Mouse (Mus musculus) kidney, postnatal 0 days (tissue): ENCODE data around the gene Tdg. TPM values are rescaled to one million over a fixed set of nuclear protein-coding genes. Genes with fewer than 3 reads are reported as not detected.

Source experiments
- ATAC-seq: fragments of 200-750 bp; cut with Nextera tagmentation; replicated peaks from 2 replicates; pipeline ENCODE4 v1.8.0; 2017; ENCODE audit warnings: low read depth, moderate number of reproducible peaks, moderate TSS enrichment, moderate library complexity; ENCODE audit not compliant: low FRiP score
- DNase-seq: peaks from one replicate; pipeline ENCODE4 v3.0.0-alpha.2; 2016; ENCODE audit warnings: low spot score
- H3K27ac ChIP-seq: fragments of 300-500 bp; sonication (generic); 2 replicates; pipeline ENCODE4 v1.5.1; 2014; ENCODE audit warnings: mild to moderate bottlenecking
- H3K27me3 ChIP-seq: fragments of 300-500 bp; sonication (generic); 2 replicates; pipeline ENCODE4 v1.6.1; 2014; ENCODE audit warnings: low read length, mixed read lengths; ENCODE audit not compliant: insufficient read depth
- H3K36me3 ChIP-seq: fragments of 300-500 bp; sonication (generic); 2 replicates; pipeline ENCODE4 v1.6.1; 2014; ENCODE audit warnings: low read length, mixed read lengths; ENCODE audit not compliant: insufficient read depth
- H3K4me1 ChIP-seq: fragments of 300-500 bp; sonication (generic); replicated peaks from 2 replicates; pipeline ENCODE4 v1.6.1; 2014; ENCODE audit warnings: antibody characterized with exemption, low read length, mixed read lengths; ENCODE audit not compliant: insufficient read depth
- H3K4me2 ChIP-seq: fragments of 300-500 bp; sonication (generic); 2 replicates; pipeline ENCODE4 v1.6.1; 2014; ENCODE audit warnings: mild to moderate bottlenecking, low read length, moderate library complexity, mixed read lengths
- H3K4me3 ChIP-seq: fragments of 300-500 bp; sonication (generic); replicated peaks from 2 replicates; pipeline ENCODE4 v1.5.1; 2014; ENCODE audit warnings: low read depth, low read length
- H3K9ac ChIP-seq: fragments of 300-500 bp; sonication (generic); 2 replicates; pipeline ENCODE4 v1.6.1; 2014; ENCODE audit warnings: low read depth, low read length
- H3K9me3 ChIP-seq: fragments of 300-500 bp; sonication (generic); replicated peaks from 2 replicates; pipeline ENCODE4 v1.6.1; 2016; ENCODE audit warnings: low read length, inconsistent platforms, mixed read lengths
- CTCF ChIP-seq: IDR thresholded peaks from 2 replicates; pipeline ENCODE4 v1.5.1; 2016; ENCODE audit warnings: antibody characterized with exemption, low read depth, mild to moderate bottlenecking, moderate library complexity
- WGBS: fragments of 180-500 bp; shearing (Covaris S2); extraction: QIAGEN DNeasy Blood & Tissue Kit; methylation state at CpG from one replicate; pipeline ENCODE4 v1.1.7; 2014; 5-methylcytosine and 5-hydroxymethylcytosine counted together
- polyA plus RNA-seq: library from polyadenylated mRNA; unstranded; fragments of >200 nt; fragmentation: Nextera tagmentation; extraction: Ambion mirVana; gene quantifications from 2 replicates; pipeline ENCODE4 v1.2.1, GENCODE M21; 2015

The Tdg gene
- polyA plus RNA-seq, 1 experiment from 2014 or later = 94.4 TPM

- no peak for TF ChIP-seq CTCF
- H3K4me1 ChIP-seq = no peaks in the 10 kb centered on the region
- no peaks in the 10 kb centered on the region for H3K9me3 ChIP-seq
- H3K4me2 ChIP-seq = no peak overlapping the region
- H3K27me3 ChIP-seq = no peaks in the 10 kb centered on the region
- ATAC-seq (no peak), DNase-seq (no peak)
- WGBS = 87% methylated on average over 8 of the region's 8 CpGs
- H3K36me3 ChIP-seq = peaks cover 48% of the 10 kb centered on the region
- H3K27ac ChIP-seq = no peak overlapping the region
- H3K9ac ChIP-seq = no peak overlapping the region
- H3K4me3 ChIP-seq = no peak overlapping the region
Measured at GRCm38 (mm10) chr10:82639032-82639698, 9.5 kb downstream of the Tdg start.

- no peak for ATAC-seq
- Histone ChIP-seq H3K27ac (no peak overlapping the region), H3K4me1 (no peaks in the 10 kb centered on the region), H3K4me2 (no peak overlapping the region), H3K9me3 (no peaks in the 10 kb centered on the region), H3K36me3 (peaks cover 68% of the 10 kb centered on the region), H3K27me3 (no peaks in the 10 kb centered on the region), H3K9ac (no peak overlapping the region), H3K4me3 (no peak overlapping the region)
- DNase-seq = no peak
- TF ChIP-seq CTCF = no peak
- WGBS = 94% methylated on average over 7 of the region's 9 CpGs
Measured at GRCm38 (mm10) chr10:82641481-82641880, 11.9 kb downstream of the Tdg start.

- Histone ChIP-seq H3K4me2 (no peak overlapping the region), H3K27me3 (no peaks in the 10 kb centered on the region)
Measured at GRCm38 (mm10) chr10:82646083-82646482, 16.5 kb downstream of the Tdg start.

GRCm38 (mm10) chr10:82647205-82647811, 17.7 kb downstream of the Tdg start:
- Histone ChIP-seq H3K4me3 (no peak overlapping the region), H3K36me3 (peaks cover 41% of the 10 kb centered on the region; the same call in 1 of the 2 replicates), H3K9ac (no peak overlapping the region), H3K27me3 (no peaks in the 10 kb centered on the region), H3K4me1 (no peaks in the 10 kb centered on the region), H3K4me2 (no peak overlapping the region), H3K9me3 (no peaks in the 10 kb centered on the region), H3K27ac (no peak overlapping the region)
- no peak for DNase-seq
- 71% methylated on average over 17 of the region's 17 CpGs for WGBS
- no peak for ATAC-seq
- TF ChIP-seq CTCF = no peak

More at GRCm38 (mm10) chr10:82646083-82646482, 16.5 kb downstream of the Tdg start:
- H3K27ac ChIP-seq = no peak overlapping the region
- DNase-seq (no peak), ATAC-seq (no peak)
- H3K4me1 ChIP-seq = no peaks in the 10 kb centered on the region
- no peaks in the 10 kb centered on the region for H3K9me3 ChIP-seq
- H3K9ac ChIP-seq = no peak overlapping the region
- no peak overlapping the region for H3K4me3 ChIP-seq
- TF ChIP-seq CTCF = no peak
- H3K36me3 ChIP-seq = peaks cover 49% of the 10 kb centered on the region
- WGBS = 93% methylated on average over 8 of the region's 8 CpGs

- Histone ChIP-seq H3K4me3 (no peak overlapping the region), H3K36me3 (peaks cover 12% of the 10 kb centered on the region; the same call in 1 of the 2 replicates), H3K9me3 (no peaks in the 10 kb centered on the region), H3K4me2 (no peak overlapping the region), H3K9ac (no peak overlapping the region), H3K27ac (no peak overlapping the region), H3K27me3 (no peaks in the 10 kb centered on the region), H3K4me1 (no peaks in the 10 kb centered on the region)
- ATAC-seq (no peak), DNase-seq (no peak)
- 80% methylated on average over 5 of the region's 5 CpGs for WGBS
- TF ChIP-seq CTCF = no peak
Measured at GRCm38 (mm10) chr10:82651221-82651620, 21.6 kb downstream of the Tdg start.

- no peak overlapping the region for H3K4me3 ChIP-seq
- DNase-seq (no peak), ATAC-seq (0 out of 2 replicates have a peak, but pooled peaks have one; percentile 29)
- H3K4me1 ChIP-seq = no peaks in the 10 kb centered on the region
- H3K36me3 ChIP-seq = peaks cover 7% of the 10 kb centered on the region; the same call in 1 of the 2 replicates
- no peak overlapping the region for H3K27ac ChIP-seq
- TF ChIP-seq CTCF = no peak
- no peaks in the 10 kb centered on the region for H3K27me3 ChIP-seq
- H3K4me2 ChIP-seq = no peak overlapping the region
- H3K9ac ChIP-seq = no peak overlapping the region
- WGBS = 71% methylated on average over 5 of the region's 5 CpGs
- H3K9me3 ChIP-seq = no peaks in the 10 kb centered on the region
Measured at GRCm38 (mm10) chr10:82652625-82653024, 23.0 kb downstream of the Tdg start.
